Mouse (Mus musculus) heart, embryonic 10.5 days (tissue): ENCODE data around the gene Tomm70a. TPM values are rescaled to one million over a fixed set of nuclear protein-coding genes. Genes with fewer than 3 reads are reported as not detected.

Source experiments
- DNase-seq: peaks from one replicate; pipeline ENCODE4 v3.0.0-alpha.2; 2017; ENCODE audit warnings: low spot score
- H3K27ac ChIP-seq: fragments of 300-500 bp; sonication (generic); 2 replicates; pipeline ENCODE4 v1.5.1; 2016; ENCODE audit warnings: mild to moderate bottlenecking
- H3K27me3 ChIP-seq: fragments of 300-500 bp; sonication (generic); 2 replicates; pipeline ENCODE4 v1.6.1; 2016; ENCODE audit warnings: mild to moderate bottlenecking; ENCODE audit not compliant: poor library complexity, insufficient read depth, severe bottlenecking
- H3K36me3 ChIP-seq: fragments of 300-500 bp; sonication (generic); 2 replicates; pipeline ENCODE4 v1.6.1; 2016; ENCODE audit warnings: mild to moderate bottlenecking, moderate library complexity
- H3K4me1 ChIP-seq: fragments of 300-500 bp; sonication (generic); 2 replicates; pipeline ENCODE4 v1.6.1; 2016; ENCODE audit warnings: mild to moderate bottlenecking
- H3K4me3 ChIP-seq: fragments of 300-500 bp; sonication (generic); 2 replicates; pipeline ENCODE4 v1.5.1; 2016; ENCODE audit warnings: mild to moderate bottlenecking, moderate library complexity
- H3K9me3 ChIP-seq: fragments of 300-500 bp; sonication (generic); 2 replicates; pipeline ENCODE4 v1.6.1; 2016; ENCODE audit warnings: mild to moderate bottlenecking, moderate library complexity
- WGBS: fragments of 180-500 bp; shearing (Covaris S2); methylation state at CpG from one replicate; pipeline ENCODE4 v1.1.7; 2016; 5-methylcytosine and 5-hydroxymethylcytosine counted together
- polyA plus RNA-seq: library from polyadenylated mRNA; unstranded; fragments of >200 nt; fragmentation: Nextera tagmentation; extraction: Ambion mirVana; gene quantifications from 2 replicates; pipeline ENCODE4 v1.2.1, GENCODE M21; 2016

Gene Tomm70a
- 50.3 and 51.2 TPM in 2 replicates for polyA plus RNA-seq

GRCm38 (mm10) chr16:57120913-57121815, at the start of gene Tomm70a:
TSS of gene Tomm70a (plus strand) at chr16:57121703.
- peak; percentile 98 for DNase-seq
- no peaks in the 10 kb centered on the region for H3K27me3 ChIP-seq
- peaks cover 13% of the 10 kb centered on the region for H3K4me1 ChIP-seq
- under 1% methylated on average over 37 of the region's 37 CpGs for WGBS
- peak within 1 kb of the TSS; percentile 83 for H3K4me3 ChIP-seq
- no peaks in the 10 kb centered on the region for H3K9me3 ChIP-seq
- peak within 1 kb of the TSS; percentile 96 for H3K27ac ChIP-seq
- H3K36me3 ChIP-seq: no peaks in the 10 kb centered on the region

- Histone ChIP-seq H3K4me3 (no peak overlapping the region), H3K9me3 (no peaks in the 10 kb centered on the region), H3K27me3 (no peaks in the 10 kb centered on the region), H3K4me1 (no peaks in the 10 kb centered on the region), H3K36me3 (no peaks in the 10 kb centered on the region), H3K27ac (no peak overlapping the region)
- WGBS: 61% methylated on average over 7 of the region's 7 CpGs
- no peak for DNase-seq
Observed at GRCm38 (mm10) chr16:57075986-57076385, 45.5 kb upstream of the Tomm70a start.

- 71% methylated on average over 4 of the region's 4 CpGs for WGBS
- Histone ChIP-seq H3K9me3 (no peaks in the 10 kb centered on the region), H3K4me1 (no peaks in the 10 kb centered on the region), H3K27ac (no peak overlapping the region), H3K4me3 (no peak overlapping the region), H3K36me3 (no peaks in the 10 kb centered on the region), H3K27me3 (no peaks in the 10 kb centered on the region)
- no peak for DNase-seq
Observed at GRCm38 (mm10) chr16:57079577-57079976, 41.9 kb upstream of the Tomm70a start.

- Histone ChIP-seq H3K27me3 (no peaks in the 10 kb centered on the region), H3K4me3 (no peak overlapping the region), H3K4me1 (no peaks in the 10 kb centered on the region), H3K36me3 (no peaks in the 10 kb centered on the region), H3K27ac (no peak overlapping the region), H3K9me3 (no peaks in the 10 kb centered on the region)
- WGBS: 53% methylated on average over 4 of the region's 4 CpGs
- no peak for DNase-seq
Observed at GRCm38 (mm10) chr16:57092460-57092859, 29.0 kb upstream of the Tomm70a start.

- Histone ChIP-seq H3K4me3 (no peak overlapping the region), H3K36me3 (no peaks in the 10 kb centered on the region), H3K9me3 (no peaks in the 10 kb centered on the region), H3K4me1 (no peaks in the 10 kb centered on the region), H3K27me3 (no peaks in the 10 kb centered on the region), H3K27ac (no peak overlapping the region)
- DNase-seq: no peak
- 64% methylated on average over 6 of the region's 6 CpGs for WGBS
Observed at GRCm38 (mm10) chr16:57092911-57093605, 28.4 kb upstream of the Tomm70a start.

- 65% methylated on average over 7 of the region's 7 CpGs for whole genome bisulfite sequencing
- DNase-seq: no peak
- Histone ChIP-seq H3K27me3 (no peaks in the 10 kb centered on the region), H3K27ac (no peak overlapping the region), H3K9me3 (no peaks in the 10 kb centered on the region), H3K4me1 (no peaks in the 10 kb centered on the region), H3K4me3 (no peak overlapping the region), H3K36me3 (no peaks in the 10 kb centered on the region)
Observed at GRCm38 (mm10) chr16:57098468-57099144, 22.9 kb upstream of the Tomm70a start.

GRCm38 (mm10) chr16:57099572-57100237, 21.8 kb upstream of the Tomm70a start:
- no peaks in the 10 kb centered on the region for H3K4me1 ChIP-seq

GRCm38 (mm10) chr16:57101174-57101573, 20.3 kb upstream of the Tomm70a start:
- WGBS: 86% methylated on average over 1 of the region's 1 CpGs
- Histone ChIP-seq H3K27ac (no peak overlapping the region), H3K27me3 (no peaks in the 10 kb centered on the region), H3K9me3 (no peaks in the 10 kb centered on the region), H3K4me1 (no peaks in the 10 kb centered on the region), H3K36me3 (no peaks in the 10 kb centered on the region), H3K4me3 (no peak overlapping the region)
- no peak for DNase-seq

More at GRCm38 (mm10) chr16:57099572-57100237, 21.8 kb upstream of the Tomm70a start:
- Histone ChIP-seq H3K9me3 (no peaks in the 10 kb centered on the region), H3K4me3 (no peak overlapping the region), H3K27ac (no peak overlapping the region), H3K36me3 (no peaks in the 10 kb centered on the region), H3K27me3 (no peaks in the 10 kb centered on the region)
- 75% methylated on average over 5 of the region's 5 CpGs for WGBS
- DNase-seq: no peak

- WGBS: 71% methylated on average over 5 of the region's 5 CpGs
- no peaks in the 10 kb centered on the region for H3K4me1 ChIP-seq
- H3K4me3 ChIP-seq: no peak overlapping the region
- DNase-seq: no peak
- H3K36me3 ChIP-seq: no peaks in the 10 kb centered on the region
- H3K9me3 ChIP-seq: no peaks in the 10 kb centered on the region
- H3K27me3 ChIP-seq: no peaks in the 10 kb centered on the region
- H3K27ac ChIP-seq: no peak overlapping the region
Observed at GRCm38 (mm10) chr16:57106185-57106960, 15.1 kb upstream of the Tomm70a start.

GRCm38 (mm10) chr16:57116066-57116465, 5.4 kb upstream of the Tomm70a start:
- no peak overlapping the region for H3K27ac ChIP-seq
- no peaks in the 10 kb centered on the region for H3K4me1 ChIP-seq
- no peak overlapping the region for H3K4me3 ChIP-seq
- H3K9me3 ChIP-seq: no peaks in the 10 kb centered on the region
- no peaks in the 10 kb centered on the region for H3K27me3 ChIP-seq
- no peak for DNase-seq
- no peaks in the 10 kb centered on the region for H3K36me3 ChIP-seq

GRCm38 (mm10) chr16:57117562-57117961, 3.9 kb upstream of the Tomm70a start:
- Histone ChIP-seq H3K4me3 (no peak overlapping the region), H3K36me3 (no peaks in the 10 kb centered on the region), H3K27me3 (no peaks in the 10 kb centered on the region), H3K27ac (no peak overlapping the region), H3K9me3 (no peaks in the 10 kb centered on the region), H3K4me1 (no peaks in the 10 kb centered on the region)
- no peak for DNase-seq
- WGBS: 74% methylated on average over 2 of the region's 2 CpGs
